Mouse (Mus musculus) thymus, postnatal 4 days (tissue): Measurements from ENCODE around the gene Zfyve9.

Experiments
- DNase-seq: peaks from one replicate; pipeline ENCODE4 v3.0.0; 2021

Zfyve9 gene

DNA sequence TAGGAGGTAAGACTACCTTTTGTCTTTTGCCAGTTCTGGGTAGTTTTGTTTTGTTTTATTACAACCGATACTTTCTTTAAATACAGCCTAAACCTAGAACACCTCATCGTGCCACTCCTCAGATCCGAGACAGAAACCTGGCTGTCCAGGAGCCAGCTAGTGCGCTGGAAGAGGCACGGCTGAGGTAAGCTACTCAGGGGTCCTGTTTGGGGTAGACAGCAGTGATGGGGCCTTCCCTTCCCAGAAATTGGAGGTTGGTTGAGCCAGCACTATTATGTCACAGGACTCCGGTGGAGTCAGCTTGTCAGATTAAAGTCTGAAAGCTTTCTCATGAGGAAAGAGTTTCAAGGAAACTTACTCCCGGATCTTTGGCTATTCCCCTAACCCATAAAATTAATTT is 178.7 kb downstream of the Zfyve9 start:
- DNase-seq, result no peak

DNA sequence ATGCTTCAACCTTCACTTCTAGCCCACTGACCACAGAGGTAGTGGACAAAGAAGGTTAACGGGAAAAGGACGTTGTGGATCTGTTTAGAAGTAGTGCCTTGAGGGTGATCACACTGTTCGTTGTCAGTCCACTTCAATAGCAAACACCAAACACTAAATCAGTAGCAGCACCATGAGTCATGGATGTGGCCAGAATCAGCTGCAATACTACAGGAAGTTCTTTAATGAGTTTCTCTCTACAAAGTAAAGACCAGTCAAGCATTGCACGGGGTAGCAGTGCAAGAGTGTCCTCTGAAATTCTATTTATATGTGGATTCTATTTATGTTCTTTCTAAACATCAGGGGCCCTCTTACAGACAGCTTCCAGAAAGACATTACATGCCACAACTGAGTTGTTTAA is 182.3 kb downstream of the Zfyve9 start:
- no peak for DNase-seq

DNA sequence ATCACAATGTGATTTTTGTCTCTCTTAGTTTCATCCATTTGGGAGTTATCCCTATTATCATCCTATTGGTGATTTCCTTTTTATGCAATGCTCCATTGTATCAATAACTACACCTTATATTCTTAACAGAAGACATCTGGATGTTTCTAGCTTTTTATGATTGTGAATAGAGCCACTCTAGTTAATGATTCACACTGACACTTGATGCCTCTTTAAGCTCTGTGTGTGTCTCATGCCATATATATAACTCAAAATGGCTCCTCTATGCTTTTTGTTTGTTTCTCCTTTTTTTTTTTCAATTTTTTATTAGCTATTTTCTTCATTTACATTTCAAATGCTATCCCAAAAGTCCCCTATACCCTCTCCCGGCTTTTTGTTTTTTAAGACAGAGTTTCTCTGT is 184.8 kb downstream of the Zfyve9 start:
- DNase-seq, result no peak

DNA sequence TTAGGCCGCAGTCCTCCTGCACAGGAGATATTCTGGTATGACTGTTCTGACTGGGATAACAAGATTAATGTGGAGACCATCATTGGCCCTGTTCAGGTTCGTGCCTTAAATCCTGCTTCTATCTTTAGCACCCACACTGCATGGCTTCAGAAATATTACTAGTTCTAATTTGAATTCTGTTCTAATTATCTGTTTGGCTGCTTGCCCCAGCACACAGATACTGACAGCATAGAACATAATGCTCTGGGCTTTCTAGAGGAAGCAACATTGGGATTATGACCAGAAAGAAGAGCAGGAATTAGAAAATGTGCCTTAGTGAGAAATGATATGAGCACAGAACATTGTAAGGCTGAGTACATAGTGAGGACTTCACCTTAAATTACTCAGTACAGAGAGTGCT is 187.2 kb downstream of the Zfyve9 start:
- DNase-seq, result no peak
